Mouse (Mus musculus) lung, embryonic 15.5 days (tissue): Measurements from ENCODE around the gene Irf1. TPM values are rescaled to one million over a fixed set of nuclear protein-coding genes. Genes with fewer than 3 reads are reported as not detected.

Source experiments
- ATAC-seq: fragments of 200-750 bp; cut with Nextera tagmentation; 2 replicates; pipeline ENCODE4 v1.8.0; 2017; ENCODE audit warnings: moderate number of reproducible peaks, borderline replicate concordance; ENCODE audit not compliant: low FRiP score, low TSS enrichment; ENCODE audit errors: extremely low read depth
- H3K27ac ChIP-seq: fragments of 300-500 bp; sonication (generic); 2 replicates; pipeline ENCODE4 v1.5.1; 2015; ENCODE audit warnings: moderate library complexity, mild to moderate bottlenecking, inconsistent platforms
- H3K27me3 ChIP-seq: fragments of 300-500 bp; sonication (generic); 2 replicates; pipeline ENCODE4 v1.6.1; 2015; ENCODE audit warnings: inconsistent platforms
- H3K36me3 ChIP-seq: fragments of 300-500 bp; sonication (generic); 2 replicates; pipeline ENCODE4 v1.6.1; 2015; ENCODE audit warnings: inconsistent platforms
- H3K4me1 ChIP-seq: fragments of 300-500 bp; sonication (generic); 2 replicates; pipeline ENCODE4 v1.6.1; 2015; ENCODE audit warnings: inconsistent platforms
- H3K4me2 ChIP-seq: fragments of 300-500 bp; sonication (generic); 2 replicates; pipeline ENCODE4 v1.6.1; 2015; ENCODE audit warnings: inconsistent platforms, mild to moderate bottlenecking, moderate library complexity
- H3K4me3 ChIP-seq: fragments of 300-500 bp; sonication (generic); 2 replicates; pipeline ENCODE4 v1.5.1; 2015; ENCODE audit warnings: mild to moderate bottlenecking, inconsistent platforms
- H3K9ac ChIP-seq: fragments of 300-500 bp; sonication (generic); 2 replicates; pipeline ENCODE4 v1.6.1; 2015; ENCODE audit warnings: inconsistent platforms
- H3K9me3 ChIP-seq: fragments of 300-500 bp; sonication (generic); 2 replicates; pipeline ENCODE4 v1.6.1; 2016; ENCODE audit warnings: inconsistent platforms
- WGBS: fragments of 180-500 bp; shearing (Covaris S2); methylation state at CpG from one replicate; pipeline ENCODE4 v1.1.7; 2015; 5-methylcytosine and 5-hydroxymethylcytosine counted together
- polyA plus RNA-seq: library from polyadenylated mRNA; unstranded; fragments of >200 nt; fragmentation: Nextera tagmentation; extraction: Ambion mirVana; gene quantifications from 2 replicates; pipeline ENCODE4 v1.2.1, GENCODE M21; 2015

Gene Irf1
- polyA plus RNA-seq, 1 experiment from 2014 or later, result 28.7 TPM

- WGBS, result 43% methylated on average over 2 of the region's 2 CpGs
- peak overlapping the region; percentile 26 for H3K4me3 ChIP-seq
- no peaks in the 10 kb centered on the region for H3K36me3 ChIP-seq
- H3K9me3 ChIP-seq, result no peaks in the 10 kb centered on the region
- H3K27me3 ChIP-seq, result no peaks in the 10 kb centered on the region
- no peak for ATAC-seq
- peak overlapping the region; percentile 96 for H3K27ac ChIP-seq
- H3K4me1 ChIP-seq, result peaks cover 61% of the 10 kb centered on the region
- H3K4me2 ChIP-seq, result peak overlapping the region; percentile 71
- peak overlapping the region; percentile 14 for H3K9ac ChIP-seq
Measured at GRCm38 (mm10) chr11:53762426-53762825, 7.4 kb upstream of the Irf1 start.

GRCm38 (mm10) chr11:53762827-53763495, 6.9 kb upstream of the Irf1 start:
- Histone ChIP-seq H3K9me3 (no peaks in the 10 kb centered on the region), H3K36me3 (no peaks in the 10 kb centered on the region), H3K9ac (peak overlapping the region; percentile 14), H3K4me3 (peak overlapping the region; percentile 26), H3K27me3 (no peaks in the 10 kb centered on the region), H3K4me2 (peak overlapping the region; percentile 71), H3K27ac (peak overlapping the region; percentile 96), H3K4me1 (peaks cover 61% of the 10 kb centered on the region)
- ATAC-seq, result peak; percentile 19
- WGBS, result 2% methylated on average over 23 of the region's 23 CpGs

- peak overlapping the region; percentile 14 for H3K9ac ChIP-seq
- under 1% methylated on average over 33 of the region's 33 CpGs for WGBS
- H3K4me2 ChIP-seq, result peak overlapping the region; percentile 71
- H3K27me3 ChIP-seq, result no peaks in the 10 kb centered on the region
- H3K27ac ChIP-seq, result peak overlapping the region; percentile 96
- peak overlapping the region; percentile 26 for H3K4me3 ChIP-seq
- H3K36me3 ChIP-seq, result no peaks in the 10 kb centered on the region
- H3K9me3 ChIP-seq, result no peaks in the 10 kb centered on the region
- peaks cover 60% of the 10 kb centered on the region for H3K4me1 ChIP-seq
- ATAC-seq, result peak; percentile 81
Measured at GRCm38 (mm10) chr11:53763496-53764140, 6.2 kb upstream of the Irf1 start.

- H3K4me2 ChIP-seq, result peak overlapping the region; percentile 71; the same call in 1 of the 2 replicates
- no peak for ATAC-seq
- H3K27ac ChIP-seq, result peak overlapping the region; percentile 96
- peaks cover 55% of the 10 kb centered on the region for H3K4me1 ChIP-seq
- H3K9ac ChIP-seq, result no peak overlapping the region
- no peak overlapping the region for H3K4me3 ChIP-seq
- WGBS, result 49% methylated on average over 5 of the region's 5 CpGs
- H3K9me3 ChIP-seq, result no peaks in the 10 kb centered on the region
- H3K27me3 ChIP-seq, result no peaks in the 10 kb centered on the region
- H3K36me3 ChIP-seq, result no peaks in the 10 kb centered on the region
Measured at GRCm38 (mm10) chr11:53764581-53764980, 5.2 kb upstream of the Irf1 start.

- H3K9me3 ChIP-seq, result no peaks in the 10 kb centered on the region
- no peak overlapping the region for H3K4me2 ChIP-seq
- H3K27me3 ChIP-seq, result no peaks in the 10 kb centered on the region
- H3K9ac ChIP-seq, result no peak overlapping the region
- H3K4me3 ChIP-seq, result no peak overlapping the region
- peaks cover 2% of the 10 kb centered on the region; the same call in 1 of the 2 replicates for H3K36me3 ChIP-seq
- 68% methylated on average over 13 of the region's 13 CpGs for WGBS
- no peak for ATAC-seq
- peaks cover 27% of the 10 kb centered on the region for H3K4me1 ChIP-seq
- no peak overlapping the region for H3K27ac ChIP-seq
Measured at GRCm38 (mm10) chr11:53768422-53769184, 1.2 kb upstream of the Irf1 start.

GRCm38 (mm10) chr11:53769185-53769576, 633 bp upstream of the Irf1 start:
- Histone ChIP-seq H3K9ac (0 out of 2 replicates have a peak overlapping the region, but pooled peaks have one; percentile 19), H3K4me1 (peaks cover 21% of the 10 kb centered on the region), H3K27ac (peak overlapping the region; percentile 92; the same call in 1 of the 2 replicates), H3K4me3 (peak overlapping the region; percentile 94), H3K4me2 (peak overlapping the region; percentile 86), H3K36me3 (peaks cover 8% of the 10 kb centered on the region; the same call in 1 of the 2 replicates), H3K9me3 (no peaks in the 10 kb centered on the region), H3K27me3 (no peaks in the 10 kb centered on the region)
- whole genome bisulfite sequencing, result 44% methylated on average over 12 of the region's 12 CpGs
- ATAC-seq, result no peak

- Histone ChIP-seq H3K4me1 (peaks cover 14% of the 10 kb centered on the region), H3K27ac (peak overlapping the region; percentile 92), H3K9ac (peak overlapping the region; percentile 75), H3K4me2 (peak overlapping the region; percentile 86), H3K4me3 (peak overlapping the region; percentile 94), H3K9me3 (no peaks in the 10 kb centered on the region), H3K36me3 (peaks cover 14% of the 10 kb centered on the region; the same call in 1 of the 2 replicates), H3K27me3 (no peaks in the 10 kb centered on the region)
- under 1% methylated on average over 75 of the region's 75 CpGs for WGBS
- ATAC-seq, result peak; percentile 85
Measured at GRCm38 (mm10) chr11:53770125-53770791, 444 bp downstream of the Irf1 start.

GRCm38 (mm10) chr11:53771001-53771744, 1.4 kb downstream of the Irf1 start:
- Histone ChIP-seq H3K36me3 (peaks cover 22% of the 10 kb centered on the region; the same call in 1 of the 2 replicates), H3K4me3 (peak overlapping the region; percentile 94), H3K27ac (no peak overlapping the region), H3K9ac (peak overlapping the region; percentile 75), H3K4me1 (peaks cover 14% of the 10 kb centered on the region), H3K4me2 (peak overlapping the region; percentile 86), H3K9me3 (no peaks in the 10 kb centered on the region), H3K27me3 (no peaks in the 10 kb centered on the region)
- WGBS, result 79% methylated on average over 11 of the region's 11 CpGs
- ATAC-seq, result no peak

GRCm38 (mm10) chr11:53772536-53772935, 2.7 kb downstream of the Irf1 start:
- no peak overlapping the region for H3K4me2 ChIP-seq
- no peaks in the 10 kb centered on the region for H3K9me3 ChIP-seq
- H3K27ac ChIP-seq, result no peak overlapping the region
- H3K36me3 ChIP-seq, result peaks cover 29% of the 10 kb centered on the region; the same call in 1 of the 2 replicates
- no peak overlapping the region for H3K9ac ChIP-seq
- 86% methylated on average over 9 of the region's 9 CpGs for WGBS
- no peak for ATAC-seq
- no peak overlapping the region for H3K4me3 ChIP-seq
- H3K4me1 ChIP-seq, result peaks cover 14% of the 10 kb centered on the region
- H3K27me3 ChIP-seq, result no peaks in the 10 kb centered on the region

- Histone ChIP-seq H3K4me1 (peaks cover 14% of the 10 kb centered on the region), H3K9me3 (no peaks in the 10 kb centered on the region), H3K4me3 (no peak within 1 kb of the TSS), H3K9ac (no peak within 1 kb of the TSS), H3K27ac (no peak within 1 kb of the TSS), H3K4me2 (no peak within 1 kb of the TSS), H3K27me3 (no peaks in the 10 kb centered on the region), H3K36me3 (peaks cover 35% of the 10 kb centered on the region; the same call in 1 of the 2 replicates)
- 81% methylated on average over 5 of the region's 5 CpGs for WGBS
- ATAC-seq, result no peak
Measured at GRCm38 (mm10) chr11:53773087-53773486, 3.3 kb downstream of the Irf1 start, which contains the start of gene Gm17334. Gm17334 (minus strand) TSS chr11:53773187.
